Mouse (Mus musculus): ENCODE data around the gene Ccdc191. TPM values are rescaled to one million over a fixed set of nuclear protein-coding genes. Genes with fewer than 3 reads are reported as not detected.

The Ccdc191 gene
- polyA plus RNA-seq, 1 experiment from 2014 or later: 11.7 TPM

DNA sequence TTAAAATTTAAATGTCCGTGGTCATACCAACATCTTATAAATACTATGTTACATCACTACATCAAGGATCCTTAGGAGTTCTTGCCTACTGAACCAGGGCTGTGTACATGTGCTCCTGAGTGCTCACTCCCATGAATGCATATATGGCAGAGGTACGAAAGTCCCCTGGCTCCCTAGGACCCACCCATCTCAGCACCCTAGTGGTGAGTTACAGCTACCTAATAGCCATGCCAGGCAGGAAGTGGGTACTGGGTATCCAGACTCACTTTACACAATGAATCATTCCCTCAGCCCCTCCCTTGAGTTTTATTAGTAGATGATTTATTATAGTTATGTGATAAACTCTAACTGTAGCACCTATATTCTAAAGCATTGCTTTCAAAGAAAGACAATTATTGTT lies 7.3 kb upstream of the Ccdc191 start:
- Histone ChIP-seq H3K9ac (ENCODE audit: low read depth, low read length) (no peak overlapping the region), H3K4me1 (ENCODE audit: control insufficient read depth, insufficient read depth, low read length) (no peaks in the 10 kb centered on the region), H3K9me3 (ENCODE audit: control insufficient read depth, low read length) (no peaks in the 10 kb centered on the region), H3K36me3 (ENCODE audit: control insufficient read depth, insufficient read depth, low read length) (peaks cover 3% of the 10 kb centered on the region; the same call in 1 of the 2 replicates), H3K4me2 (ENCODE audit: low read depth, low read length) (no peak overlapping the region), H3K27ac (ENCODE audit: low read length) (no peak overlapping the region), H3K4me3 (ENCODE audit: low read length) (no peak overlapping the region), H3K27me3 (replicated peaks; ENCODE audit: control insufficient read depth, insufficient read depth, low read length) (no peaks in the 10 kb centered on the region)
- no peak for ATAC-seq
- WGBS: 91% methylated on average over 2 of the region's 2 CpGs

DNA sequence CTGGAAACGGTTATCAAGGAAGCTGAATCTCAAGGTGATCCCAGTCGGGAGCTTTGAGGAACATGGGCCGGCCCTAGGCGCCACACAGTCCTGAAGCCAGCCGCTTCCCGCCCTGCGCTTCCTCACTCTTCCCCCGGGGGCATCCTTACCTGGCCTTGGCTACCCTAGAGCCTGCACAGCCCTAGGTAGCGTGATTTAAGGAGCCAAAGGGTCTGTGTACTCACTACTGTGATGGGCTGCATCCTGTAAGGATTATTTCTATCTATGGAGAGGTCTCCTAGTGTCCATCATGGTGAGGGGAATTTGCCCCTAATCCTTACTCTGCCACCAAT lies 371 bp downstream of the Ccdc191 start:
- WGBS: 2% methylated on average over 9 of the region's 9 CpGs
- Histone ChIP-seq H3K9me3 (ENCODE audit: control insufficient read depth, low read length) (no peaks in the 10 kb centered on the region), H3K4me1 (ENCODE audit: control insufficient read depth, insufficient read depth, low read length) (peaks cover 5% of the 10 kb centered on the region; the same call in 1 of the 2 replicates), H3K36me3 (ENCODE audit: control insufficient read depth, insufficient read depth, low read length) (no peaks in the 10 kb centered on the region), H3K27me3 (replicated peaks; ENCODE audit: control insufficient read depth, insufficient read depth, low read length) (no peaks in the 10 kb centered on the region), H3K4me2 (ENCODE audit: low read depth, low read length) (peak overlapping the region; percentile 67), H3K9ac (ENCODE audit: low read depth, low read length) (peak overlapping the region; percentile 88), H3K27ac (ENCODE audit: low read length) (peak overlapping the region; percentile 63; the same call in 1 of the 2 replicates), H3K4me3 (ENCODE audit: low read length) (peak overlapping the region; percentile 76)
- peak; percentile 97 for ATAC-seq

DNA sequence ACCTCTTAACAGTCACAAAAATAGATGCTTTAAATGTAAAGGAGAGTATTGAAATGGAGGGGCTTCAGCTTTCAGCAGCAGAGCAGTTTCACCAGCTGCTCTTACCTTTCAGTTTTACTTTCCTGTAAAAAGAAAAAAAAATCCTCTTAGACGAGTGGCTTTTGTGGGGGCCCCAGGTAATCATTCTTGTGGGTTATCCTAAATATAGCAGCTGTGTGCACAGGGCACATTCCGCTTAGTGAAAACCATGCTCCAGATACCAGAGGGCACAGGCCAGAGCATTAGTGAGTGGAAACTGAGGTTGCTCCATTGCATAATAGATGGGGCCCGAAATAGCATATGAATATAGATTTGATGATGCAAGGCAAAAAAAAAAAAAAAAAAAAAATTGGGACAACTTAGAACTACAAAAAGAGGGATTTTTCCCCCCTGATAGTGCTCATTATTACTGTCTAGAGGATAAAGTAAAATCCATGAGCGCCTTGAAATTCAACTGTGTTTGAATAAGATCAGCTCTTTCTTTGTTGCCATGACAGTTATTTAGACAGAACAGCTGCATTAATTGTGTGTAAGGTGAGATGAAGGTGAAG lies 1.2 kb downstream of the Ccdc191 start:
- no peak for ATAC-seq
- Histone ChIP-seq H3K4me1 (ENCODE audit: control insufficient read depth, insufficient read depth, low read length) (peaks cover 5% of the 10 kb centered on the region; the same call in 1 of the 2 replicates), H3K4me2 (ENCODE audit: low read depth, low read length) (peak overlapping the region; percentile 67; the same call in 1 of the 2 replicates), H3K27ac (ENCODE audit: low read length) (no peak overlapping the region), H3K4me3 (ENCODE audit: low read length) (no peak overlapping the region), H3K9ac (ENCODE audit: low read depth, low read length) (peak overlapping the region; percentile 88), H3K9me3 (ENCODE audit: control insufficient read depth, low read length) (no peaks in the 10 kb centered on the region), H3K36me3 (ENCODE audit: control insufficient read depth, insufficient read depth, low read length) (no peaks in the 10 kb centered on the region), H3K27me3 (replicated peaks; ENCODE audit: control insufficient read depth, insufficient read depth, low read length) (no peaks in the 10 kb centered on the region)
- WGBS: 74% methylated on average over 4 of the region's 4 CpGs

DNA sequence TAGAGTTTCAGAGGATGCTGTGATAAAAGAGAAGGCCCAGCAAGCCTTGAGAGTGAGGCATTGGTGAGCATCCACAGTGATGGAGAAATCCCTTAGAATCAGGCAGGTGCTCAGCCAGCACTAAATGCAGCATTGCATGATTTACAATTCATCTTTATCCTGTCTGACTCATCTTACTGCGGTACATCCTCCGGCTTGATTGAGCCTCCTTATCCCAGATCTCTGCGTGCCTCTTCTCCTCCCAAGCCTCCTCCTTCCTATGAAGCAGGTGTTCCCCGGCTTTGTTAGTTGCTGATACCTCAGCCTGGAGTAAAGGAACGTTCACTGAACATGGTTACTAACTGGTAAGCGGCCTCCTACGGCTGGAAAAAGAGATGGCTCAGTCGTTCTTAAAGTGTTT lies 4.9 kb downstream of the Ccdc191 start:
- H3K36me3 ChIP-seq (ENCODE audit: control insufficient read depth, insufficient read depth, low read length): no peaks in the 10 kb centered on the region
- H3K4me1 ChIP-seq (ENCODE audit: control insufficient read depth, insufficient read depth, low read length): no peaks in the 10 kb centered on the region
- no peak overlapping the region for H3K27ac ChIP-seq (ENCODE audit: low read length)
- no peaks in the 10 kb centered on the region for H3K27me3 ChIP-seq (replicated peaks; ENCODE audit: control insufficient read depth, insufficient read depth, low read length)
- no peak overlapping the region for H3K4me3 ChIP-seq (ENCODE audit: low read length)
- H3K9me3 ChIP-seq (ENCODE audit: control insufficient read depth, low read length): no peaks in the 10 kb centered on the region
- WGBS: 87% methylated on average over 8 of the region's 8 CpGs
- no peak overlapping the region for H3K9ac ChIP-seq (ENCODE audit: low read depth, low read length)
- no peak for ATAC-seq
- H3K4me2 ChIP-seq (ENCODE audit: low read depth, low read length): no peak overlapping the region

DNA sequence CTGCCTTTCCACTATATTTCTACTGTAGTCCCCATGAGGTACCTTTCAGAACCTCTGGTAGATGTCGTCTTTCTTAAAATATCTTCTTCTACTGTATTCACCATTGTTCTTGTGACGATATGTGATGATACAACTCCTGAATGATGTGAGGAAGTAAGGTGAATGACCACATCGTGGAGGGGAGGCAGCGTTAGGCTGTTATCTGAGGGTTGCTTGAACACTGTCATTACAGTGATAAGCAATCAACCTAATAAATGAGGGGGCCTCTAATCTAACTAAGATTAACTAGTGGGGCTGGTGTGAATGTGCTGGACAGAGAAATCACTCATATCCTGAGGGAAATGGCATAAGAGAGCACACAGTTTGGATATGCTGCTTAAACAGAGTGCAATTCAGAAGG lies 10.5 kb downstream of the Ccdc191 start:
- Histone ChIP-seq H3K27ac (ENCODE audit: low read length) (no peak overlapping the region), H3K4me1 (ENCODE audit: control insufficient read depth, insufficient read depth, low read length) (no peaks in the 10 kb centered on the region), H3K4me3 (ENCODE audit: low read length) (no peak overlapping the region), H3K27me3 (replicated peaks; ENCODE audit: control insufficient read depth, insufficient read depth, low read length) (no peaks in the 10 kb centered on the region), H3K36me3 (ENCODE audit: control insufficient read depth, insufficient read depth, low read length) (no peaks in the 10 kb centered on the region), H3K4me2 (ENCODE audit: low read depth, low read length) (no peak overlapping the region), H3K9ac (ENCODE audit: low read depth, low read length) (no peak overlapping the region), H3K9me3 (ENCODE audit: control insufficient read depth, low read length) (no peaks in the 10 kb centered on the region)
- 63% methylated on average over 4 of the region's 4 CpGs for WGBS
- no peak for ATAC-seq

DNA sequence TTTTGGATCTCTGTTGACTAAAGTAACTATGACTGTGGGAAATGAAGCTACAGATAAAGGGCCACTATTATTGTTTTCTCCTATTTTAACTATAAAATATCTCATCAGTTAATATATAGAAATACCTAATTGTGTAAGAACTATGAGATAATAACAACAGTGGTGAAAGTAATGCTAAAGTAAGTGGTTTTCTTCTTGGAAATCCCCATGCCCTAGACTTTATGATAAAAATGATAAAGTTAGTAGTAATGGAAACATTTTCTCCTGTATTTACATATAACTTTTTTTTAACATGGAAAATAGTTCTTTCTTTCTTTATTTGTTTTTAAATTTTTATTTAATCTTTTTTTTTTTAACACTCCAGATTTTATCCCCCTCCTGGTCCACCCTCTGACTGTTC lies 11.0 kb downstream of the Ccdc191 start:
- no peak for ATAC-seq
- Histone ChIP-seq H3K36me3 (ENCODE audit: control insufficient read depth, insufficient read depth, low read length) (no peaks in the 10 kb centered on the region), H3K27me3 (replicated peaks; ENCODE audit: control insufficient read depth, insufficient read depth, low read length) (no peaks in the 10 kb centered on the region), H3K27ac (ENCODE audit: low read length) (no peak overlapping the region), H3K9me3 (ENCODE audit: control insufficient read depth, low read length) (no peaks in the 10 kb centered on the region), H3K9ac (ENCODE audit: low read depth, low read length) (no peak overlapping the region), H3K4me2 (ENCODE audit: low read depth, low read length) (no peak overlapping the region), H3K4me3 (ENCODE audit: low read length) (no peak overlapping the region), H3K4me1 (ENCODE audit: control insufficient read depth, insufficient read depth, low read length) (no peaks in the 10 kb centered on the region)

DNA sequence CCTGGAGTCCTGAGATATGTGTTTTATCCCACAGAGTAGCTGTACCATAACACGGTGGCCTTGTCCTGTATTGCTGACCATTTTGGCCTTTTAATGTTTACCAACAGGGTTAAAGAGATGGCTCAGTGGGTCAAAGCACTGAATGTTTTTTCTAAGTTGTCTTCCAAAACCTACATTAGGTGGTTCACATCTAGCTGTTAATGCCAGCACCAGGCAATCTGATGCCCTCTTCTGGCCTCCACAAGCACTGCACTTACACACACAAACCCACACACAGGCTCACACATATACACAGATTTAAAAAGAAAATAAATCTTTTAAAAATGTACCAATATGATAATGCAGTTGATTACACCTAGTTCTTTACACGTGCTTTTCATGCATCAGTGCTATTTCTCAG lies 19.3 kb downstream of the Ccdc191 start:
- Histone ChIP-seq H3K27ac (ENCODE audit: low read length) (no peak overlapping the region), H3K4me1 (ENCODE audit: control insufficient read depth, insufficient read depth, low read length) (no peaks in the 10 kb centered on the region), H3K36me3 (ENCODE audit: control insufficient read depth, insufficient read depth, low read length) (no peaks in the 10 kb centered on the region), H3K9ac (ENCODE audit: low read depth, low read length) (no peak overlapping the region), H3K4me2 (ENCODE audit: low read depth, low read length) (no peak overlapping the region), H3K4me3 (ENCODE audit: low read length) (no peak overlapping the region), H3K9me3 (ENCODE audit: control insufficient read depth, low read length) (no peaks in the 10 kb centered on the region), H3K27me3 (replicated peaks; ENCODE audit: control insufficient read depth, insufficient read depth, low read length) (no peaks in the 10 kb centered on the region)
- ATAC-seq: no peak
- 84% methylated on average over 2 of the region's 2 CpGs for WGBS

DNA sequence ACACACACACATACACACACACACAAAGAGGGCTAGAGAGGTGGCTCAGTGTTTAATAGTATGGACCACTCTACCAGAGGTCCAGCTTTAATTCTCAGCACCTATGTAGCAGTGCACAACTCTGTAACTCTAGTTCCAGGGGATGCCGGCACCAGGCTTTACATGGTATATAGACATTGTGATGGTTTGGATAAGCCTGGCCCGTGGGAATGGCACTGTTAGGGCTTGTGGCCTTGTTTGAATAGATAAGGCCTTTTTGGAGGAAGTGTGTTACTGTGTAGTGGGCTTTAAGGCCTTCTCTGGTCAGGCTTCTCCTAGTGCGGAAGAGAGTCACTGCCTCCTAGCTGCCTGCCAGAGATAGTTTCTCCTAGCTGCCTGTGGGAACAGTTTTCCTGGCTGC lies 29.3 kb downstream of the Ccdc191 start:
- Histone ChIP-seq H3K27ac (ENCODE audit: low read length) (no peak overlapping the region), H3K27me3 (replicated peaks; ENCODE audit: control insufficient read depth, insufficient read depth, low read length) (no peaks in the 10 kb centered on the region), H3K9me3 (ENCODE audit: control insufficient read depth, low read length) (no peaks in the 10 kb centered on the region), H3K4me2 (ENCODE audit: low read depth, low read length) (no peak overlapping the region), H3K4me3 (ENCODE audit: low read length) (no peak overlapping the region), H3K4me1 (ENCODE audit: control insufficient read depth, insufficient read depth, low read length) (no peaks in the 10 kb centered on the region), H3K36me3 (ENCODE audit: control insufficient read depth, insufficient read depth, low read length) (no peaks in the 10 kb centered on the region), H3K9ac (ENCODE audit: low read depth, low read length) (no peak overlapping the region)
- ATAC-seq: no peak
- 76% methylated on average over 3 of the region's 3 CpGs for WGBS

DNA sequence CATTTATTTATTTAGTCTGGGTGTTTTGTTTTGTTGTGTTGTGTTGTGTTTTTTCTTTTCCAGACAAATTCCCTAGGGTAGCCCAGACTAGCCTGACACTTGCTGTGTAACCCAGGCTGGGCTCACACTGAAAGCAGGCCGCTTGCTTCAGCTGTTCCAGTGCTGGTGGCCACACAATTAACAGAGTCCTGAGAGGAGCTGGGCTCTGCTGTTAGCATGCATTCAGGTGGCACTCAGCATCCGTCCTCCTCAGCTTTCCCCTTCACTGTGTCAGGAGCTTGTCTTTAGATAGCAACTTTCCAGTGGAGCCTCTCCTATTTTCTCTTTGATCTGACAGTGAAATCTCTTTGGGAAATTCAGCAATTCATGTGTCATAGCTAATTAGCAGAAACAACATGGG lies 32.4 kb downstream of the Ccdc191 start:
- Histone ChIP-seq H3K4me2 (ENCODE audit: low read depth, low read length) (no peak overlapping the region), H3K9ac (ENCODE audit: low read depth, low read length) (no peak overlapping the region), H3K9me3 (ENCODE audit: control insufficient read depth, low read length) (no peaks in the 10 kb centered on the region), H3K4me1 (ENCODE audit: control insufficient read depth, insufficient read depth, low read length) (no peaks in the 10 kb centered on the region), H3K36me3 (ENCODE audit: control insufficient read depth, insufficient read depth, low read length) (no peaks in the 10 kb centered on the region), H3K27ac (ENCODE audit: low read length) (no peak overlapping the region), H3K4me3 (ENCODE audit: low read length) (no peak overlapping the region), H3K27me3 (replicated peaks; ENCODE audit: control insufficient read depth, insufficient read depth, low read length) (no peaks in the 10 kb centered on the region)
- ATAC-seq: no peak
- 80% methylated on average over 2 of the region's 2 CpGs for WGBS

DNA sequence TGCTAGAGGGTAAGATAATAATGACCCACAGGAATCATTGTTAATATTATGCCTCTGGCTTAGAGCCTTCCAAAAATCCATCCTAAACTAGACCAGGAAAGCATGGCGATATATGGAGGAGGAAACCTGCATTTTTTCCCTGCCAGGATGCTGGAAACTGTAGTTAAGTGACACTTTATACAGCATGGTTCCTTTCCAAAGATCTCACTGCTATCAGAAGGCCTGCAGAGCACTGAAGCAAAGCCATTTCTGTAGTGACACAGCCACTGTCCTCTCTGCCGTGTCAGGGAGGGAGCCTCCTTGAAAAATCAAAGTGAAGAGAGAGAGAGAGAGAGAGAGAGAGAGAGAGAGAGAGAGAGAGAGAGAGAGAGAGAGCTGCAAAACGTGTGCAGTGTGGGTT lies 33.0 kb downstream of the Ccdc191 start:
- H3K27me3 ChIP-seq (replicated peaks; ENCODE audit: control insufficient read depth, insufficient read depth, low read length): no peaks in the 10 kb centered on the region
- no peak overlapping the region for H3K4me2 ChIP-seq (ENCODE audit: low read depth, low read length)
- no peak overlapping the region for H3K4me3 ChIP-seq (ENCODE audit: low read length)
- H3K9me3 ChIP-seq (ENCODE audit: control insufficient read depth, low read length): no peaks in the 10 kb centered on the region
- H3K36me3 ChIP-seq (ENCODE audit: control insufficient read depth, insufficient read depth, low read length): no peaks in the 10 kb centered on the region
- ATAC-seq: no peak
- H3K9ac ChIP-seq (ENCODE audit: low read depth, low read length): no peak overlapping the region
- no peaks in the 10 kb centered on the region for H3K4me1 ChIP-seq (ENCODE audit: control insufficient read depth, insufficient read depth, low read length)
- H3K27ac ChIP-seq (ENCODE audit: low read length): no peak overlapping the region
- 63% methylated on average over 3 of the region's 3 CpGs for WGBS

Data from intestine, embryonic 16.5 days (tissue).